Mouse (Mus musculus) urinary bladder, adult 18-20 months (tissue): ENCODE results near the gene Mcl1.
A peak's percentile ranks its signal among the peaks of the same experiment; 100 is the strongest.
"Not testable (repeated sequence)": the region's sequence is repeated elsewhere in the genome, so short reads cannot be mapped to it uniquely, and the experiment has no call there.

Experiments used
- DNase-seq, 2 experiments: peaks; one replicate each; pipeline ENCODE4 v3.0.0; 2022; ENCODE audit warnings: low spot score in 2 of 2, mixed read lengths in 2 of 2

Gene Mcl1

DNA sequence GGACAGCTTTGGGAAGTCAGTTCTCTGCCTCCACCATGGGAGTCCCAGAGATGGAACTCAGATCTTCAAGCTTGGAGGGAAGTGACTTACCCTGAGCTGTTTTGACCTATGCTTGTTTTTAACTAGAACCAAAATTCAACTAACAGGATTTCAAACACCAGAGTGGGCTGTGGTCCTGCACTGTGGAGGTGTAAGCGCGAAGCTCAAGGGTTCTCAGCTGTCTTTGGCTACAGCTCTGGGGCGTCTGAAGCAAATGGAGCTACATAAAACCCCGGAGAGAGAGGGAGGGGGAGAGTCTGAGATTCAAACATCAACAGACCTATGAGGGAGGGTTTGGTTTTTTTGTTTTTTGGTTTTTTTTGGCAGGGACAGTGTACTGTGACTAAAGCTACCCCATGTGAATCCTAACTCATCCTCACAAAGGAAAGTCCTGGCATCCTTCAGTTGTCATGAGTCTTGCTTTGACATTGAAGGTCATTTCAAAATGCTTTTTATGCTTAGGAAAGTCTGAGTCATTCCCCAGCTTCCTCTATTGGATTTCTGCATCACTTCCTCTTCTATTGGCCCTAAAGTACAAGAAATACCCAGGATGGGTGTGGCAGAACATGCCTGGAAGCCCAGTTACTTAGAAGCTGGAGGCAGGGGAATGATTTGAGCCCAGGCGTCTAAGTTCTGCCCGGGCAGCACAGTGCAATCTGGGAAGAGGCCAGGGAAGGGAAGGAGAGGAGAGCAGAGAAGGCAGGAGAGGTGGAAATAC, 8.1 kb upstream of the Mcl1 start:
- DNase-seq: no peak

- DNase-seq: no peak
These were observed 7.6 kb upstream of the Mcl1 start for GRCm38 (mm10) chr3:95651033-95651373.

GRCm38 (mm10) chr3:95651391-95652203, 7.0 kb upstream of the Mcl1 start:
- DNase-seq: no peak

- DNase-seq: no peak
These were observed 6.3 kb upstream of the Mcl1 start for GRCm38 (mm10) chr3:95652204-95652811.

GRCm38 (mm10) chr3:95652871-95653270, 5.7 kb upstream of the Mcl1 start:
- no peak for DNase-seq

- no peak for DNase-seq
These were observed 5.0 kb upstream of the Mcl1 start for GRCm38 (mm10) chr3:95653473-95654034.

DNA sequence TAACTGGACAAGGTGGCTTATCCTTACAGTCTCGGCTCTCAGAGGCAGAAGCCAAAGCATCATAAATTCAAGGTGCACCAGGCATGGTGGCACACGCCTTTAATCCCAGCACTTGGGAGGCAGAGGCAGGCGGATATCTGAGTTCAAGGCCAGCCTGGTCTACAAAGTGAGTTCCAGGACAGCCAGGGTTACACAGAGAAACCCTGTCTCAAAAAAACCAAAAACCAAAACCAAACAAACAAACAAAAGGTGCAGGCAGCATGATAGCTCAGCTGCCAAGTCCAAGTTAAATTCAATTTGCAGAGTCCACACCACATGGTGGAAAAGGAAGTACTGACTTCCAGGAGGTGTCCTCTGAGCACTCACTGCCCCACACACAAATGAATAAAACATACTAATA, 4.2 kb upstream of the Mcl1 start:
- DNase-seq: not testable (repeated sequence)

DNA sequence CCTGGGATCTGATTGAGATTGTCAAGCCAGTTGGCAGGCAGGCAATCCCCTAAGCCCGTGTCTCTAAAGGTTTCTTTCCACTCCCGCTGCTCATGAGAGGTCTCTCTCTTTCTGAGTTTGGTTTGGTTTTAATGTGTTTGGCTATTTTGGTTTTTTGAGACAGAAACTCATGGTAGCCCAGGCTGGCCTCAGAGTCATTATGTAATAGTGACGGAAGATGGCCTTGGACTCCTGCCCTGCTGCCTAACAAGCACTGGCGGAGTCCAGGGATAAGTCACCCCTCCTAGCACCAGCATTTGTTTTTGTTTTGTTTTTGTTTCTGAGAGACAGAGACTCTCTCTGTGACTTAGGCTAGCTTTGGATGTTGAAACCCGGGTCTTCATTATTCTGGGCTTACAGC, 3.2 kb upstream of the Mcl1 start:
- no peak for DNase-seq

DNA sequence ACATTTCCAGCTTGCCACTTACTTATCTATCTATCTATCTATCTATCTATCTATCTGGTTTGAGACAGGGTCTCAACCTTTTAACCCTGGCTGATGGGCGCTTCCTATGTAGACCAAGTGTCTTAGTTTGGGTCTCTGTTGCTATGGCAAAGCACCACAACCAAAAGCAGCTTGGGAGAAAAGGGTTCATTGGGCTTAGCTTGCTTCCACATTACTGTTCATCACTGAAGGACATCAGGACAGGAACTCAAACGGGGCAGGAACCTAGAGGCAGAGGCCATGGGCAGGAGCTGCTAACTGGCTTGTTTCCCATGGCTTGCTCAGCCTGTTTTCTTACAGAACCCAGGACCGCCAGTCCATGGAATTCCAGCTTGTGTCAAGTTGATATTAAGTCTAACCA, 1.5 kb upstream of the Mcl1 start:
- no peak for DNase-seq

DNA sequence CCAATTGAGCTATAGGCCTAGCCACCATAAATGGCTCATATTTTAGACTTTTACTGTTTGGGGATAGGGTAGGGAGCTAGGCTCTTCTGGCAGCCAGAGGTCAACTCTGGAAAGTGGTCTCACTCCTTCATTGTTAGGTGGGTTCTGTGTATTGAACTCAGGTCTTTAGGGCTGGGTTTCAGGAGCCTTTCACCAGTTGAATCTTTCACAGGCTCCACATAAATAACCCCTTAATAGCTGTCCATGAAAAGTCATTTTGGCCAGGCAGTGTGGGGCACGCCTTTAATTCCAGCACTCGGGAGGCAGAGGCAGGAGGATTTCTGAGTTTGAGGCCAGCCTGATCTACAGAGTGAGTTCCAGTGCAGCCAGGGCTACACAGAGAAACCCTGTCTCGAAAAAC, 877 bp upstream of the Mcl1 start:
- no peak for DNase-seq

DNA sequence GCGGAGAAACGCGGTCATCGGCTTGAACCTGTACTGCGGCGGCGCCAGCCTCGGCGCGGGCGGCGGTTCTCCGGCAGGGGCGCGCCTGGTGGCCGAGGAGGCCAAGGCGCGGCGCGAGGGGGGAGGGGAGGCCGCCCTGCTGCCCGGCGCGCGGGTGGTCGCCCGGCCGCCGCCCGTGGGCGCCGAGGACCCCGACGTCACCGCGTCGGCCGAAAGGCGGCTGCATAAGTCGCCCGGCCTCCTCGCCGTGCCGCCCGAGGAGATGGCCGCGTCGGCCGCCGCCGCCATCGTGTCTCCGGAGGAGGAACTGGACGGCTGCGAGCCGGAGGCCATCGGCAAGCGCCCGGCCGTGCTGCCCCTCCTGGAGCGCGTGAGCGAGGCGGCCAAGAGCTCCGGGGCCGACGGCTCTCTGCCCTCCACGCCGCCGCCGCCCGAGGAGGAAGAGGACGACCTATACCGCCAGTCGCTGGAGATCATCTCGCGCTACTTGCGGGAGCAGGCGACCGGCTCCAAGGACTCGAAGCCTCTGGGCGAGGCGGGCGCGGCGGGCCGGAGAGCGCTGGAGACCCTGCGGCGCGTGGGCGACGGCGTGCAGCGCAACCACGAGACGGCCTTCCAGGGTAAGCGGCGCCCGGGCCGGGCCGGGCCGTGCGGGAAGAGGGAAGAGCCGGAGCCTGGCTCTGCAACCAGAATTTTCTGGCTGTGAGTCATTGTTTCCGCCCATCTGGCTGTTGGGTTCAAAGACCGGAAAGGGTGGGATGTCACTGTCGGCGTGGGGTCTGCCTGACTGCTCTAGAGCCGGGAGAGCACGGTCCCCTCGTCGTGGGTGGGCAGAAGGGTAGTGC, 502 bp downstream of the Mcl1 start:
- peak; percentile 61 to 70 for DNase-seq

GRCm38 (mm10) chr3:95659948-95660347, 1.4 kb downstream of the Mcl1 start:
- DNase-seq: no peak

DNA sequence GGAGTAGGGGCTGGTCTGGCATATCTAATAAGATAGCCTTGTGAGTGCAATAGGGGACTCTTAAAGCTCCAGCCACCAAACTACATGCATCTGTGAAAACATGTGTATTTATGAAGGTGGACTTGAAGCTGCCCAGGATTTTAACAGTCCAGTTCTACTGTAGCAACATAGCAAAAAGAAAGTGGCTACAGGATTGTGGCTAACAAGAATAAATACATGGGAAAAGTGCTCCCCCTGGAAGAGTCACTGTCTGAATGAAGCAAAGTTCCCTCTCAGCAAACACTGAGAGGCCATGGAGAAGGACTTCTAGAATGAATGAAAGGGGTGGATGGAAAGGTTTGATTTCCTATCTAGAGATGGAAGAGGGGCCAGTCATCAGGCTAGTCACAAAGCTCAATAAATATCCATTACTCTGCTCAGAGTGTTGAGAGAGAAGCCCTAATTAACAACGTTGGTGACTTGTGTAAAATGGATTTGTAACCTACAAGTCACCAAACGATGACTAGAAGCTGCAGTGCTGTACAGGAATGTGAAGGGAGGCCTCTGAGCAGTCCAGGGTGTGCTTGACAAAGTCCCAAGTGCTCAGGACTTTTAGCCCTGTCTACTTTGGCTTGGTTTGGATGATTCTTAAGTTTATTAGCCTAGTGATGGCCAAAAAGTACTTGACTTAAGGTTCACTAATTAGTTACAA, 2.3 kb downstream of the Mcl1 start:
- no peak for DNase-seq

GRCm38 (mm10) chr3:95661945-95662715, 3.5 kb downstream of the Mcl1 start:
- no peak for DNase-seq

GRCm38 (mm10) chr3:95662724-95663449, 4.3 kb downstream of the Mcl1 start:
- no peak for DNase-seq

- DNase-seq: no peak
These were observed 4.9 kb downstream of the Mcl1 start for GRCm38 (mm10) chr3:95663486-95663885.

DNA sequence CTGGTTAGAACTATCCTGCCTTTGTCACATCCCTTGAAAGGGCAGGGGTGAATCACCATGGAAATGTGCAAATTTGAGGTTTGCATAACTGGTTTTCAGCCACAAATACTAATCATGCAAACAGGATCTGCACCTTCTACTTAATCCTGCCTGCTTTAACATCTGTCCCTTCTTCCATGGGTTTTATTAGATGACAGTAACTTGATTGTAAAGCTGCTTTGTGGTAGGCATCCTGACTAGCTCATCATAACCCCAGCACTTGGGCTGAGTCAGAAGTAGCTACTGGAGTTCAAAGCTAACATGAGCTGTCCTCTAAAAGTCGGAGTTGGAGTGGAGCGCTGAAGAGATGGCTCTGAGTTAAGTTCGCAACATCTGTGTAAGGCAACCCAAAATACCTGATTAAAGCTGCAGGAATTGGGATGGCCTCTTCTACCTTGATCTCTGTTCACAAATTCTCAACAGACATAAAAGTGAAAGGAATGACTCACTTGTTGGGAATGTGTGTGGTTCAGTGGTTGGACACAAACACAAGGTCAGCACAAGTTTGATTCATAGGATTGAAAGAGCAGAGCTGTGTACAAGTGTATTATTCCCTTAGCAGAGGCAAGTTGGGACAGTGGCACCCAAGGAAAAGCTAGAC, 5.5 kb downstream of the Mcl1 start:
- DNase-seq: no peak

GRCm38 (mm10) chr3:95664940-95665352, 6.4 kb downstream of the Mcl1 start:
- no peak for DNase-seq
